Mouse (Mus musculus): ENCODE results near the gene Rpl26. TPM values are rescaled to one million over a fixed set of nuclear protein-coding genes. Genes with fewer than 3 reads are reported as not detected.

Gene Rpl26
- 100 to 1,000 TPM; 627 to 764 TPM for total RNA-seq (2021)

- peak; percentile 96 to 99 for DNase-seq (ENCODE audit: extremely low spot score in 1 of 2, low spot score in 1 of 2)
Measured at GRCm38 (mm10) chr11:68901351-68902046, at the start of gene Rpl26. TSS of gene Rpl26 (plus strand) at chr11:68901583.

GRCm38 (mm10) chr11:68851644-68852485 is 49.5 kb upstream of the Rpl26 start:
- DNase-seq (ENCODE audit: extremely low spot score in 1 of 2, low spot score in 1 of 2), result no peak

GRCm38 (mm10) chr11:68852486-68852901 is 48.9 kb upstream of the Rpl26 start:
- peak in 1 of 2 experiments; percentile 46 for DNase-seq (ENCODE audit: extremely low spot score in 1 of 2, low spot score in 1 of 2)

GRCm38 (mm10) chr11:68852932-68853409 is 48.4 kb upstream of the Rpl26 start:
- DNase-seq (ENCODE audit: extremely low spot score in 1 of 2, low spot score in 1 of 2), result peak; percentile 97 to 100

- no peak for DNase-seq (ENCODE audit: extremely low spot score in 1 of 2, low spot score in 1 of 2)
Measured at GRCm38 (mm10) chr11:68853611-68854401, 47.6 kb upstream of the Rpl26 start.

- DNase-seq (ENCODE audit: extremely low spot score in 1 of 2, low spot score in 1 of 2), result no peak
Measured at GRCm38 (mm10) chr11:68854621-68855020, 46.8 kb upstream of the Rpl26 start.

GRCm38 (mm10) chr11:68857329-68857728 is 44.1 kb upstream of the Rpl26 start:
- no peak for DNase-seq (ENCODE audit: extremely low spot score in 1 of 2, low spot score in 1 of 2)

- DNase-seq (ENCODE audit: extremely low spot score in 1 of 2, low spot score in 1 of 2), result no peak
Measured at GRCm38 (mm10) chr11:68859943-68860593, 41.3 kb upstream of the Rpl26 start.

- DNase-seq (ENCODE audit: extremely low spot score in 1 of 2, low spot score in 1 of 2), result no peak
Measured at GRCm38 (mm10) chr11:68862260-68862659, 39.1 kb upstream of the Rpl26 start.

- DNase-seq (ENCODE audit: extremely low spot score in 1 of 2, low spot score in 1 of 2), result no peak
Measured at GRCm38 (mm10) chr11:68863631-68864091, 37.7 kb upstream of the Rpl26 start.

GRCm38 (mm10) chr11:68864544-68865189 is 36.7 kb upstream of the Rpl26 start:
- no peak for DNase-seq (ENCODE audit: extremely low spot score in 1 of 2, low spot score in 1 of 2)

- no peak for DNase-seq (ENCODE audit: extremely low spot score in 1 of 2, low spot score in 1 of 2)
Measured at GRCm38 (mm10) chr11:68871277-68871676, 30.1 kb upstream of the Rpl26 start.

- DNase-seq (ENCODE audit: extremely low spot score in 1 of 2, low spot score in 1 of 2), result no peak
Measured at GRCm38 (mm10) chr11:68871748-68872147, 29.6 kb upstream of the Rpl26 start, which contains the start of gene Ndel1. TSS of gene Ndel1 (minus strand) at chr11:68871858.

- DNase-seq (ENCODE audit: extremely low spot score in 1 of 2, low spot score in 1 of 2), result peak in 1 of 2 experiments; percentile 60
Measured at GRCm38 (mm10) chr11:68874841-68875240, 26.5 kb upstream of the Rpl26 start.

- DNase-seq (ENCODE audit: extremely low spot score in 1 of 2, low spot score in 1 of 2), result no peak
Measured at GRCm38 (mm10) chr11:68878811-68879210, 22.6 kb upstream of the Rpl26 start.

- no peak for DNase-seq (ENCODE audit: extremely low spot score in 1 of 2, low spot score in 1 of 2)
Measured at GRCm38 (mm10) chr11:68882107-68882506, 19.3 kb upstream of the Rpl26 start.

GRCm38 (mm10) chr11:68883843-68884242 is 17.5 kb upstream of the Rpl26 start:
- no peak for DNase-seq (ENCODE audit: extremely low spot score in 1 of 2, low spot score in 1 of 2)

GRCm38 (mm10) chr11:68884368-68884767 is 17.0 kb upstream of the Rpl26 start:
- no peak for DNase-seq (ENCODE audit: extremely low spot score in 1 of 2, low spot score in 1 of 2)

- no peak for DNase-seq (ENCODE audit: extremely low spot score in 1 of 2, low spot score in 1 of 2)
Measured at GRCm38 (mm10) chr11:68886091-68886490, 15.3 kb upstream of the Rpl26 start.
